Mouse (Mus musculus): ENCODE measurements around the gene Slitrk6. TPM values are rescaled to one million over a fixed set of nuclear protein-coding genes. Genes with fewer than 3 reads are reported as not detected.

The Slitrk6 gene
- under 1 TPM; 0.43 to 0.53 (median 0.48) TPM for total RNA-seq (2022)

DNA sequence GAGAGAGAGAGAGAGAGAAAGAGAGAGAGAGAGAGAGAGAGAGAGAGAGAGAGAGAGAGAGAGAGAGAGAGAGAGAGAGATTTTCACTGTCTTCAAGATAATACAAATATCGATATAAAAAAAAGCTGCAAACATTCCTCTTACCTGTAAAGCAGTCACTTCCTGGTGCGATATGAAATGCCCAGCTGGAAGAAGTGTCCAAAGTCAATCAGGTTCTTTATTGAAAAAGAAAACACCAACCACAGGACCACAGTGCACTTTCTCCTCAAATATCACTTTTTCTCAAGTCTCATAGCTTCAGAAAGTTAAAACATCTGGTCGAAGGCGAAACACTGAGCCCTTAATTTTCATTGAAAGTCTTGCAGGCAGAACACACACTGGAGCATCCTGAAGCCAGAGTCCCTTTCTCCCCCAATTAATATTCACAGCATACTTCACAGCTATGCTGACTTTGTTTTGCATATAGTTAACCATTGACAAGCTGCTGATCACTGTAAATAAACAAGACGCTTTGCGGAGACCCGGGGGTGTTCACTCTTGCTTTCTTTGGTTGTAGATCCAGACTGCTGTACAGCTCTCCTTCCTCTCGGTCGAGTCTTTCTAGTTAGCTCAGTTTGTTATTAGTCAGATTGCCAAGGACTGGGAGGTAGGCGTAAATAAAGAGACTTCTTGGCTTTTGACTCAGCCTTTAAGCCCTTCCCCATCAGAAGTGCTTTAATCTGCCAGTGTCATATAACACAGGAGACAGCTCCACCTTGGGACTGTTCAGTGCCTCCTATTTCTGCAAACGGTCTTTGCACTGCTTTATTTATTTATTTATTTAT lies at the start of gene Slitrk6:
Gene Slitrk6, minus strand, starts transcription at position 666 of the 824 bp plus-strand sequence.
- DNase-seq (ENCODE audit: low spot score) = no peak

DNA sequence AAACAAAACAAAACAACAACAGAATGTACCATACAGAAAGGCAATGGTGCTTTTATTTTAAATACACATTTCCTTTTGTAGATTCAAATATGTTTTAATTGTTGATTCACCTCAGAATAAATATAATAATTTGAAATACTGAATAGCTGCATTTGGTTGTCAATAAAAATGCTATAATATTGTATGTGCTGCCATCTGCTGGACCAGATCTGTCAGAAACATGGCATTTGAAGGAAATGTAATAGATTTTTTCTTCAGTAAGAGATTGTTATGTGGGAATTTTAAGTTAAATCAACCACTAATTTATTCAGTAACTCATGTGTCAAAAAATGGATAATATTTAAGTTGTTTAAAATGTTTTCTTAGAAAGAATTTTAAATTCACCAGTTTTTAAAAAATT lies 22.6 kb upstream of the Slitrk6 start:
- DNase-seq (ENCODE audit: low spot score) = no peak

DNA sequence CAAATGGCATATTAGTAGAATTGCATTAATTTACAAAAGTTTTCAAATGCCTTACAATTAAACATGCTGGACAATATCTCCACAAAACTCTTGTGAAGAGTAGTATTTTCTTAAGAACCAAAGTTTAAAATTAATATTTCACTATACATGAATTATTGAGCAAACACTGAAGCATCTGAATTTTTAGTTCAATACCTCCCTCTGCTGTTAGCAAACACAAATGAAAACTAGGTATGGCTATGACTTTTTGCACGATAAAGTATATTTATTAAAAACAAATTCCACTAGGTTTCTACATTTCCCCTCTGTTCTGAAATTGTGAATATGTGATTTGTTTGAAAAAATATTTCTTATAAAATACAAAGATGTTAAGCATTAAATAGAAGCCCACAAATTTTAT lies 15.7 kb upstream of the Slitrk6 start:
- no peak for DNase-seq (ENCODE audit: low spot score)

DNA sequence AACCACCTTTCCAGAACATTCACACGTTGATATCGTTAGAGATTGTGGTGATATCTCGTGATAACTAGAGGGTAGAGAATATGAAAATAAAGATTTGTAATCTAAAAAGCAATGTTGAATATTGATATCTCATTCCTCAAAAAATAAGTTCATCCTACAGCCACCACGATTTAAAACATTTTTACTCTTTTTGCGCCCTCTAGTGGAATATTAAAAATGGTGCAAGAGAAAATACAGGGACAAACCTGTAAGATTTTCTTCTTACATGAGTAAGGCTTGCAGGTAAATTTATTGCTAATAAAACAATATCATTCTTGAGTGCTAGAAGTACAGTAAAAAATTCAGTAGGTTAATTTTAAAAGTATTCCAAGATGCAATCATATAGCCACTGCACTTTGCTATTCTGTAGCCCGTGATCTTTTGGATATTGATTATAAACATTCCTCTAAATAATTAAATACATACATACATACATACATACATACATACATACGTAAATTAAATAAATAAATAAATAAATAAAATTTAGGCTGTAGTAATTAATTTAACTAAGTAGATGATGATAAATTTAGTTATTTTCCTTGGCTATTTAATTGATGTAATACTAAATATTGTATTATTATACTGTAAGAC lies 7.8 kb upstream of the Slitrk6 start:
- no peak for DNase-seq (ENCODE audit: low spot score)

DNA sequence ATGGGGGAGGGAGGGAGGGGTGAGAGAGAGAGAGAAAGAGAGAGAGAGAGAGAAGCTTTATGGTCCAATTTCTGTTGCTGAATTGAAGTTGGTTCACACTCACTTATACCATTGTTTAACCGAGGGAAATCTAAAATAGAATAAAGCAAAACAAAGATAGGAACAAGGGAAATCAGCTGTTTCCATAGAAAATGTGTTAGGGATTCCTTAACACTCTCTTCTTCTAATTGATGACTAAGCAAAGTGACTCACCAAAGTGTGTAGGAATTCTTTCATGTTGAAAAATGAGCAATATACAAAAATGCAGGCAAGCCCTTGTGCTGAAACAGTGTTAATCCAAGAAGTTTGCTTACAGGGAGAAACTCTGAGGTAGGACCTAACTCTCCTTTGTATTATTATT lies 6.0 kb upstream of the Slitrk6 start:
- no peak for DNase-seq (ENCODE audit: low spot score)

DNA sequence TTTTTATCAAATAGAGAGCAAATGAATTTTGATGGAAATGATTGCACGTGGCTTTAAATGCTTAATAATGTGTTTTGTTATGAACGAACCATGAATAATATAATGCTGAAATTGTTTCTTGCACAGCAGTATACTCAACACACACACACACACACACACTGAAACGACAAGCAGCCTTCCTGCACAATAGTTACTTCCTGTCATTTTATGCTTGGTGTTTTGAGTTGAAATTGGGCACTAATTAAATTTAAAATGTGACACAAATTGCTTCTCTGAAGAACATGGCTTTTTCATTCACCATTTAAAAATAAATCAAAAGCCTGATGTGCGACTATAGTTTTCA lies 330 bp upstream of the Slitrk6 start:
- DNase-seq (ENCODE audit: low spot score) = no peak

DNA sequence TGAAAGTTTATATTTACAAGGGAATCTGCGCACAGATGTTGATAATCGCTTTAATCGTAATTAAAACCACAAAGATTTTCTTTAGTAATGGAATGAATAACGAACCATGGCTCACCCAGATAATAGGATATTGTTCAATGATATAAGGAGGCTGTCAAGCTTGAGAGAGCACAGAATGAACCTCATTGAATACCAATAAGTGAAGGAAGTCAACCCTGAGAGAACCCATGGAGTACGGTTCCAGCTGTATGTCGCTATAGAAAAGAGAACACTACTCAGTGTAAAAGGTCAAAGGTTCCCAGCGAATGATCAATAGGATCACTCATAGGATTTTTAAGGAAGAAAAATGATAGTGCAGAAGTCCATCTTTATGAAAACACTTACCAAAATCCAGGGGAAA lies 15.1 kb downstream of the Slitrk6 start:
- DNase-seq (ENCODE audit: low spot score) = no peak

DNA sequence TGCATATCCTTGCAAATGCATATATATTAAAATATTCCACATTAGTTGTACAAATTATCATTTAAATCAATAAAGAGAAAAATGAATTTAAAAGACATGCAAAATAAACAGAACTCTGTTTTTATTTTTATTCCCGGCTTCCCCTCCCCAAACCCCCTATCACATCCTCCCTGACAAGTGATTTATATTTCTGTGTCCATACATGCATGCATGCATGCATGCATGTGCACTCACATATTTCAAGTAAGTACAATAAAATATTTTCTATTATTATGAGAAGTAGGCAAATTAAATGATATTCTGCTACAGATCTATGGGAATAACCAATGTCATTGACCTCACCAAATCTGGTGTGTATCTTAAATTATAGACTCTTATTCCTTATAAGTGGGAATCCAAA lies 15.6 kb downstream of the Slitrk6 start:
- DNase-seq (ENCODE audit: low spot score) = no peak

DNA sequence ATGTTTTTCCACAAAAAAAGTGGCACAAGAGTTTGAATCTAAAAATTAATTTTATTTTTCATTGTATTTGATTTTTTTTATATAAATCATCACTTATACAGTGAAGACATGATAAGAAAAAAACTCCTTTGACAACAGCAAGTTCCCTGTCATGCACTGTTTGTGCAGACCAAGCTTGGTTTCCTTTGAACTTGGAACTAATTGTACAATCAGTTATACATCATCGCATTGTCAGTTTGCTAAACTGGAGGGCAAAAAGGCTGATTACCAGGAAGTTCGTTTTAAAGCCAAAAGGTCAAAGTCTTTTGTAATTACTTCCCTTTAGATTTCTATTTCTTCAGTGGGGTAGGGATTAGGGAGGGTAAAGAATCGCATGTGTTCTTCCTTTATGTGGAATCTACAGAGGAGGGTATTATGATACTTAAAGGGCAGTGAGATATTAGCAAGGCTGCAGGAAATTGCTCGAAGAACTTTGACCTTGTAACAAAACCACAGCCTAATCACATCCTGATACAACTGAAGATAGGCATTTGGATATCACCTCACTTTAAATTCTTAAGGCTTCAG lies 26.5 kb downstream of the Slitrk6 start:
- no peak for DNase-seq (ENCODE audit: low spot score)

DNA sequence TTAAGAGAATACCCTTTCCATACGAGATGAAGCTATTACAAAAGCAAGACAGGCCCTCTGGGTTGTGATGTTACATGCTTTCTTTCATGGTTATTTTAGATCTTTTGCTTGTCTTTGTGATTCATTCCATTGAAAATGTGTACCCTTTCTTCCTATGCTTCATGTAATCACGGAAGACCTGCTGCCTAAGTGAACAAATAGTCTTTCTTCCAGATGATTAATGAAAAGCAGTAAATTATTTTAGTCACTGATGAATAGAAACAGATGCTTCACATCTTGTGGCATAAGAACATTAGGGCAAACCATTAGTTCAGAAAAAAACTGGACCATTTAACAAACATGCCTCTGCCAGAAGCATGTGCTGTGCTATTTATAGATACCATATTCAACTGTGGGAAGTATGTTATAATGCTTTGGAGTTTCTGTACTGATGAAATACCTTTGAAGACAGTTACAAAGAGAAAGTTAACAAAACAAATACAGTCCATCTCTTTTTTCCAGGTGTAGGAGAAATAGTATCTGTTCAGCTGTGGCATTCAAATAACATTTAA lies 30.8 kb downstream of the Slitrk6 start:
- no peak for DNase-seq (ENCODE audit: low spot score)
